Mouse (Mus musculus): ENCODE measurements around the gene Uso1. TPM values are rescaled to one million over a fixed set of nuclear protein-coding genes. Genes with fewer than 3 reads are reported as not detected.
"Not testable (repeated sequence)": the region's sequence is repeated elsewhere in the genome, so short reads cannot be mapped to it uniquely, and the experiment has no call there.

Uso1 gene
- polyA plus RNA-seq, 1 experiment from 2014 or later: 34.4 TPM

GRCm38 (mm10) chr5:92144954-92145708 is 7.4 kb downstream of the Uso1 start:
- no peaks in the 10 kb centered on the region for H3K27me3 ChIP-seq (ENCODE audit: control insufficient read depth, insufficient read depth, low read length)
- no peak overlapping the region for H3K27ac ChIP-seq (replicated peaks; ENCODE audit: low read depth, low read length)
- DNase-seq (no peak), ATAC-seq (ENCODE audit: low FRiP score, low TSS enrichment) (no peak)
- no peak overlapping the region for H3K4me3 ChIP-seq (replicated peaks; ENCODE audit: low read depth, low read length)
- no peaks in the 10 kb centered on the region for H3K4me1 ChIP-seq (ENCODE audit: control insufficient read depth, insufficient read depth, low read length)
- H3K9ac ChIP-seq (replicated peaks; ENCODE audit: low read length): no peak overlapping the region
- WGBS: 92% methylated on average over 7 of the region's 7 CpGs
- H3K36me3 ChIP-seq (ENCODE audit: control insufficient read depth, insufficient read depth, low read length): no peaks in the 10 kb centered on the region
- no peaks in the 10 kb centered on the region for H3K9me3 ChIP-seq (ENCODE audit: control insufficient read depth, low read length)
- no peak overlapping the region for H3K4me2 ChIP-seq (ENCODE audit: low read length)

GRCm38 (mm10) chr5:92148248-92148647 is 10.5 kb downstream of the Uso1 start:
- Histone ChIP-seq H3K27me3 (ENCODE audit: control insufficient read depth, insufficient read depth, low read length) (no peaks in the 10 kb centered on the region), H3K4me3 (replicated peaks; ENCODE audit: low read depth, low read length) (no peak overlapping the region), H3K27ac (replicated peaks; ENCODE audit: low read depth, low read length) (no peak overlapping the region), H3K4me2 (ENCODE audit: low read length) (no peak overlapping the region), H3K4me1 (ENCODE audit: control insufficient read depth, insufficient read depth, low read length) (no peaks in the 10 kb centered on the region), H3K9me3 (ENCODE audit: control insufficient read depth, low read length) (no peaks in the 10 kb centered on the region), H3K36me3 (ENCODE audit: control insufficient read depth, insufficient read depth, low read length) (peaks cover 10% of the 10 kb centered on the region), H3K9ac (replicated peaks; ENCODE audit: low read length) (no peak overlapping the region)
- 89% methylated on average over 3 of the region's 3 CpGs for WGBS
- no peak for DNase-seq
- ATAC-seq (ENCODE audit: low FRiP score, low TSS enrichment): no peak

GRCm38 (mm10) chr5:92149330-92149982 is 11.7 kb downstream of the Uso1 start:
- Histone ChIP-seq H3K9me3 (ENCODE audit: control insufficient read depth, low read length) (no peaks in the 10 kb centered on the region), H3K4me1 (ENCODE audit: control insufficient read depth, insufficient read depth, low read length) (no peaks in the 10 kb centered on the region), H3K4me2 (ENCODE audit: low read length) (no peak overlapping the region), H3K36me3 (ENCODE audit: control insufficient read depth, insufficient read depth, low read length) (peaks cover 10% of the 10 kb centered on the region), H3K27ac (replicated peaks; ENCODE audit: low read depth, low read length) (no peak overlapping the region), H3K9ac (replicated peaks; ENCODE audit: low read length) (no peak overlapping the region), H3K27me3 (ENCODE audit: control insufficient read depth, insufficient read depth, low read length) (no peaks in the 10 kb centered on the region), H3K4me3 (replicated peaks; ENCODE audit: low read depth, low read length) (no peak overlapping the region)
- no peak for DNase-seq
- WGBS: 93% methylated on average over 5 of the region's 5 CpGs
- no peak for ATAC-seq (ENCODE audit: low FRiP score, low TSS enrichment)

GRCm38 (mm10) chr5:92154861-92155260 is 17.1 kb downstream of the Uso1 start:
- H3K36me3 ChIP-seq (ENCODE audit: control insufficient read depth, insufficient read depth, low read length): peaks cover 22% of the 10 kb centered on the region
- no peak overlapping the region for H3K27ac ChIP-seq (replicated peaks; ENCODE audit: low read depth, low read length)
- no peaks in the 10 kb centered on the region for H3K27me3 ChIP-seq (ENCODE audit: control insufficient read depth, insufficient read depth, low read length)
- H3K9ac ChIP-seq (replicated peaks; ENCODE audit: low read length): no peak overlapping the region
- H3K4me1 ChIP-seq (ENCODE audit: control insufficient read depth, insufficient read depth, low read length): no peaks in the 10 kb centered on the region
- WGBS: 92% methylated on average over 3 of the region's 3 CpGs
- DNase-seq (no peak), ATAC-seq (ENCODE audit: low FRiP score, low TSS enrichment) (no peak)
- H3K4me3 ChIP-seq (replicated peaks; ENCODE audit: low read depth, low read length): no peak overlapping the region
- H3K4me2 ChIP-seq (ENCODE audit: low read length): no peak overlapping the region
- H3K9me3 ChIP-seq (ENCODE audit: control insufficient read depth, low read length): no peaks in the 10 kb centered on the region; the same call in 1 of the 2 replicates

- no peak for ATAC-seq (ENCODE audit: low FRiP score, low TSS enrichment)
- H3K4me2 ChIP-seq (ENCODE audit: low read length): no peak overlapping the region
- no peak overlapping the region for H3K4me3 ChIP-seq (replicated peaks; ENCODE audit: low read depth, low read length)
- no peak for DNase-seq
- no peak overlapping the region for H3K27ac ChIP-seq (replicated peaks; ENCODE audit: low read depth, low read length)
- H3K9me3 ChIP-seq (ENCODE audit: control insufficient read depth, low read length): no peaks in the 10 kb centered on the region
- WGBS: 94% methylated on average over 6 of the region's 6 CpGs
- H3K36me3 ChIP-seq (ENCODE audit: control insufficient read depth, insufficient read depth, low read length): peaks cover 34% of the 10 kb centered on the region
- H3K4me1 ChIP-seq (ENCODE audit: control insufficient read depth, insufficient read depth, low read length): no peaks in the 10 kb centered on the region
- no peak overlapping the region for H3K9ac ChIP-seq (replicated peaks; ENCODE audit: low read length)
- no peaks in the 10 kb centered on the region for H3K27me3 ChIP-seq (ENCODE audit: control insufficient read depth, insufficient read depth, low read length)
Measured at GRCm38 (mm10) chr5:92165976-92166375, 28.2 kb downstream of the Uso1 start.

GRCm38 (mm10) chr5:92183071-92183830 is 45.5 kb downstream of the Uso1 start:
- DNase-seq: no peak

GRCm38 (mm10) chr5:92188881-92189483 is 51.2 kb downstream of the Uso1 start:
- Histone ChIP-seq H3K36me3 (ENCODE audit: control insufficient read depth, insufficient read depth, low read length) (peaks cover 56% of the 10 kb centered on the region), H3K4me3 (replicated peaks; ENCODE audit: low read depth, low read length) (no peak overlapping the region), H3K27ac (replicated peaks; ENCODE audit: low read depth, low read length) (no peak overlapping the region), H3K4me1 (ENCODE audit: control insufficient read depth, insufficient read depth, low read length) (no peaks in the 10 kb centered on the region), H3K4me2 (ENCODE audit: low read length) (no peak overlapping the region), H3K9me3 (ENCODE audit: control insufficient read depth, low read length) (peaks cover 4% of the 10 kb centered on the region), H3K27me3 (ENCODE audit: control insufficient read depth, insufficient read depth, low read length) (no peaks in the 10 kb centered on the region), H3K9ac (replicated peaks; ENCODE audit: low read length) (no peak overlapping the region)
- DNase-seq: no peak
- no peak for ATAC-seq (ENCODE audit: low FRiP score, low TSS enrichment)
- 99% methylated on average over 7 of the region's 7 CpGs for WGBS

More at GRCm38 (mm10) chr5:92183071-92183830, 45.5 kb downstream of the Uso1 start:
- Histone ChIP-seq H3K36me3 (ENCODE audit: control insufficient read depth, insufficient read depth, low read length) (peaks cover 63% of the 10 kb centered on the region), H3K4me2 (ENCODE audit: low read length) (no peak overlapping the region), H3K9me3 (ENCODE audit: control insufficient read depth, low read length) (no peaks in the 10 kb centered on the region), H3K27me3 (ENCODE audit: control insufficient read depth, insufficient read depth, low read length) (no peaks in the 10 kb centered on the region), H3K27ac (replicated peaks; ENCODE audit: low read depth, low read length) (no peak overlapping the region), H3K4me3 (replicated peaks; ENCODE audit: low read depth, low read length) (no peak overlapping the region), H3K4me1 (ENCODE audit: control insufficient read depth, insufficient read depth, low read length) (no peaks in the 10 kb centered on the region), H3K9ac (replicated peaks; ENCODE audit: low read length) (no peak overlapping the region)
- WGBS: 93% methylated on average over 8 of the region's 8 CpGs
- ATAC-seq (ENCODE audit: low FRiP score, low TSS enrichment): no peak

GRCm38 (mm10) chr5:92195716-92196115 is 58.0 kb downstream of the Uso1 start:
- H3K9me3 ChIP-seq (ENCODE audit: control insufficient read depth, low read length); H3K27me3 ChIP-seq (ENCODE audit: control insufficient read depth, insufficient read depth, low read length); H3K4me2 ChIP-seq (ENCODE audit: low read length); H3K27ac ChIP-seq (replicated peaks; ENCODE audit: low read depth, low read length); H3K4me1 ChIP-seq (ENCODE audit: control insufficient read depth, insufficient read depth, low read length); H3K4me3 ChIP-seq (replicated peaks; ENCODE audit: low read depth, low read length); ATAC-seq (ENCODE audit: low FRiP score, low TSS enrichment); H3K9ac ChIP-seq (replicated peaks; ENCODE audit: low read length): not testable (repeated sequence)
- 44% methylated on average over 2 of the region's 2 CpGs for WGBS
- DNase-seq: peak; percentile 75
- peaks cover 65% of the 10 kb centered on the region for H3K36me3 ChIP-seq (ENCODE audit: control insufficient read depth, insufficient read depth, low read length)
